Mouse (Mus musculus): ENCODE measurements around the gene Ppp1r32.

GRCm38 (mm10) chr19:10431841-10432240 lies 50.9 kb downstream of the Ppp1r32 start:
- TF ChIP-seq CTCF (IDR thresholded peaks at IDR 0.05; ENCODE audit: extremely low read depth, insufficient read depth, low read length) (no peak), POLR2A (IDR thresholded peaks at IDR 0.05; ENCODE audit: extremely low read depth, insufficient read depth, low read length) (no peak)
